Mouse (Mus musculus) midbrain, embryonic 15.5 days (tissue): ENCODE measurements around the gene Ptn. TPM values are rescaled to one million over a fixed set of nuclear protein-coding genes. Genes with fewer than 3 reads are reported as not detected.

Source experiments
- ATAC-seq: fragments of 200-750 bp; cut with Nextera tagmentation; replicated peaks from 2 replicates; pipeline ENCODE4 v1.8.0; 2017; ENCODE audit warnings: moderate TSS enrichment
- H3K27ac ChIP-seq: fragments of 300-500 bp; sonication (generic); 2 replicates; pipeline ENCODE4 v1.5.1; 2015; ENCODE audit warnings: mild to moderate bottlenecking, inconsistent platforms
- H3K27me3 ChIP-seq: fragments of 300-500 bp; sonication (generic); replicated peaks from 2 replicates; pipeline ENCODE4 v1.6.1; 2015; ENCODE audit warnings: inconsistent platforms
- H3K36me3 ChIP-seq: fragments of 300-500 bp; sonication (generic); replicated peaks from 2 replicates; pipeline ENCODE4 v1.6.1; 2015; ENCODE audit warnings: inconsistent platforms
- H3K4me1 ChIP-seq: fragments of 300-500 bp; sonication (generic); 2 replicates; pipeline ENCODE4 v1.6.1; 2015; ENCODE audit warnings: inconsistent platforms
- H3K4me2 ChIP-seq: fragments of 300-500 bp; sonication (generic); 2 replicates; pipeline ENCODE4 v1.6.1; 2015; ENCODE audit warnings: inconsistent platforms, mild to moderate bottlenecking, moderate library complexity
- H3K4me3 ChIP-seq: fragments of 300-500 bp; sonication (generic); 2 replicates; pipeline ENCODE4 v1.5.1; 2015; ENCODE audit warnings: mild to moderate bottlenecking, inconsistent platforms
- H3K9ac ChIP-seq: fragments of 300-500 bp; sonication (generic); 2 replicates; pipeline ENCODE4 v1.6.1; 2015; ENCODE audit warnings: mild to moderate bottlenecking, inconsistent platforms
- H3K9me3 ChIP-seq: fragments of 300-500 bp; sonication (generic); 2 replicates; pipeline ENCODE4 v1.6.1; 2016; ENCODE audit warnings: inconsistent platforms
- WGBS: fragments of 180-500 bp; shearing (Covaris S2); methylation state at CpG from one replicate; pipeline ENCODE4 v1.1.7; 2015; ENCODE audit warnings: mixed read lengths; 5-methylcytosine and 5-hydroxymethylcytosine counted together
- polyA plus RNA-seq: library from polyadenylated mRNA; unstranded; fragments of >200 nt; fragmentation: Nextera tagmentation; extraction: Ambion mirVana; gene quantifications from 2 replicates; pipeline ENCODE4 v1.2.1, GENCODE M21; 2015

Ptn gene
- polyA plus RNA-seq, 1 experiment from 2014 or later: 580 TPM

DNA sequence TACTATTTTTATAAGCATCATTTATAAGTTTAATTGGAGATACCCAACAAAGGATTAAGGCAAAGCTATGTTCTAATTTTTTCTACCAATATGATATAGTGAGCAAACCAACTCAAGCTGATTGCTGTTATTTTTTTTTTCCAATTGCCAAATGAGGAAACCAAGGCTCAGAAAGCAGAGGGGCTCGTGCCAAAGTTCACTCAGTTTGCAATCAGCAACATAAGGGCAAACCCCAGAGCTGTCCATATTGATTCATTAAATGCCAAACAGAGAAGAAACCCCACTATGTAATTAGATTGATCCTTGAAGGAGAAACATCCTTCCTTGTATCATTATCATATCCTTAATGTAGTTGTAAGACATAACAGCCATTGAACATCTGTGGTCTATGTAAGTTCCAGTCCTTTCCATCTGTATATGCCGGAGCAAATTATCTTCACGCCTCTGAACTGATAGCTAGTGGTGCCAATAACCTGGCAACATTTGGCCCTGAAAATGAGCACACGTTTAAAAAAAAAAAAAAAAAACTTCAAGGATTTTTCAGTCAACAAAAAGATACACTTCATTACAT, 24.8 kb upstream of the Ptn start:
- Histone ChIP-seq H3K4me2 (no peak overlapping the region), H3K4me1 (no peaks in the 10 kb centered on the region), H3K36me3 (no peaks in the 10 kb centered on the region), H3K27ac (no peak overlapping the region), H3K9me3 (no peaks in the 10 kb centered on the region), H3K4me3 (no peak overlapping the region), H3K9ac (no peak overlapping the region), H3K27me3 (no peaks in the 10 kb centered on the region)
- ATAC-seq: no peak
- 79% methylated on average over 4 of the region's 4 CpGs for WGBS

DNA sequence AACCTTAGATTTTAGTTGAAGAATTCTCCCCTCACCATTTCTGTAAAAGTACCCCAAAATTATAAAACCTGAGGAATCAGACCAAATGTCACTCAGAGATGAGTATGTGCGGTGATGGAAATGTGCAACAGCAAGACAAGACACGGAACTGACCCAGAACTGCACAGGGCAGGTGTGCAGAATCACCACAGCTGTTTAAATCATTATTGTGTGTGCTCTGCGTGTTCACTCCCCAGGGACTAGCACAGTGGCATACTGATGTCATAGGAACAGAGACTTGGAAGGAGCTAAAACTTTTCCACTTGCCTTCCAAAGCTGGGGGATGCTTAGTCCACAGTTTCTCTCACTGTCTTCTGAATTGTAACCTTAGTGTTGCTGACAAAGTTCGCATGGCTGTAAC, 22.7 kb upstream of the Ptn start:
- Histone ChIP-seq H3K27ac (no peak overlapping the region), H3K9ac (no peak overlapping the region), H3K27me3 (no peaks in the 10 kb centered on the region), H3K36me3 (no peaks in the 10 kb centered on the region), H3K4me2 (no peak overlapping the region), H3K9me3 (no peaks in the 10 kb centered on the region), H3K4me3 (no peak overlapping the region), H3K4me1 (no peaks in the 10 kb centered on the region)
- no peak for ATAC-seq
- WGBS: 80% methylated on average over 4 of the region's 4 CpGs

DNA sequence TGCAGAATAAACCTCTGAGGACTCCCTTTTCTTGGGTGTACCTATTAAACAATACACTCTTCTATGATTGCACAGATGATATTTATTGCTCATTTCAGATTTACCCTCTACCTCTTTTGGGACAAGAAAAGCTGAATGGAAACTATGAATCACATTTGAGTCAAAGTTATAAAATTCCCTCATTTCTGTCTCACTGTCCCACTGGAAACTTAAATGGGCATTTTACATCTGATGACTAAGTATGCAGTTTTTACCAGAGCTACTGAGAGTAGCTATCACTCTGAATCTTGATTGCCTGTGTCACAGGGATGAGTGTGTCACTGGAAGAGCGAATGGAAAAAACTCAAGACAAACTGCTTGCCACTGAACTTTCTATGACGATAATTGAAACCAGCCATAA, 22.2 kb upstream of the Ptn start:
- Histone ChIP-seq H3K27me3 (no peaks in the 10 kb centered on the region), H3K9ac (no peak overlapping the region), H3K4me2 (no peak overlapping the region), H3K9me3 (no peaks in the 10 kb centered on the region), H3K4me1 (no peaks in the 10 kb centered on the region), H3K4me3 (no peak overlapping the region), H3K36me3 (no peaks in the 10 kb centered on the region), H3K27ac (no peak overlapping the region)
- 93% methylated on average over 2 of the region's 2 CpGs for WGBS
- ATAC-seq: no peak

DNA sequence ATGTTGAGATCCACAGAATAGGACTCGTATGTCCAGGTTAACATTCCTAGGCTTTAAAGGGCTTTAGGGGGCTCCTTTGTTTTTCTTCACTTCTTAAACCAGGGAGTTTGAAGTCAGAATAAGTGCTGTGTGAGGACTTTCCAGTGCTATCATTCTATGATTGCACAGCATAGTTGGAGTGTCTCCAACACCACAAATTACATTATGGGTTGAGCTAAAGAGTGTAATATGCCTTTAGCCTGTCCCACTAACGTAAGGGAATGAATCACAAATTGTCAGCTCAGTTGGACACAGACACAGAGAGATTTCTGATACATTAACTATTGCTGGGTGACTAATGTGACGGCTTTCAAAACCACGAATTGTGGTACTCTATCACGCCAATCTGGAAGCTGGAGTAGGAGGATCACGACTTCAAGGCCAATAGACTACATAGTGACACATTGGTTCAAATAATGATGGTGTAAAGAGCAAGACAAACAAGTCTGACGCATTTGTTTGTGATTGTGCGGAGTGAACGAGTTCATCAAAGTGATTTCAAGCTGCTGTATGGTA, 20.4 kb upstream of the Ptn start:
- ATAC-seq: no peak
- WGBS: 91% methylated on average over 9 of the region's 9 CpGs
- H3K9ac ChIP-seq: no peak overlapping the region
- no peaks in the 10 kb centered on the region for H3K4me1 ChIP-seq
- no peaks in the 10 kb centered on the region for H3K27me3 ChIP-seq
- no peak overlapping the region for H3K27ac ChIP-seq
- H3K4me3 ChIP-seq: no peak overlapping the region
- no peaks in the 10 kb centered on the region for H3K36me3 ChIP-seq
- H3K4me2 ChIP-seq: no peak overlapping the region
- H3K9me3 ChIP-seq: no peaks in the 10 kb centered on the region

DNA sequence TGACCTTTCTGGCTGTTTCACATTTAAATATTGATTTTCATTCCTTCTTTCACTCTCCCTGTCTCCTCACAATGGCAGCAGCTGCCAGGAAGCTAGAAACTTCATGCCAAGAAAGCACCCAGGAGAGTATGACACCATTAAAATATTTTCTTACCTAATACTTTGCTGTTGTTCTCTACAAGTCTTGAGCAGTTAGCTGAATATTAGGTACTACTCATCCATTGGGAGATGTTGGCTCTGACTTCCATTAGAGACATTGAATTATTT, 9.7 kb upstream of the Ptn start:
- Histone ChIP-seq H3K36me3 (no peaks in the 10 kb centered on the region), H3K27ac (peak overlapping the region; percentile 69), H3K4me2 (no peak overlapping the region), H3K4me1 (peaks cover 11% of the 10 kb centered on the region; the same call in 1 of the 2 replicates), H3K9ac (no peak overlapping the region), H3K9me3 (no peaks in the 10 kb centered on the region), H3K27me3 (no peaks in the 10 kb centered on the region), H3K4me3 (no peak overlapping the region)
- no peak; the same call in none of the 2 replicates for ATAC-seq

DNA sequence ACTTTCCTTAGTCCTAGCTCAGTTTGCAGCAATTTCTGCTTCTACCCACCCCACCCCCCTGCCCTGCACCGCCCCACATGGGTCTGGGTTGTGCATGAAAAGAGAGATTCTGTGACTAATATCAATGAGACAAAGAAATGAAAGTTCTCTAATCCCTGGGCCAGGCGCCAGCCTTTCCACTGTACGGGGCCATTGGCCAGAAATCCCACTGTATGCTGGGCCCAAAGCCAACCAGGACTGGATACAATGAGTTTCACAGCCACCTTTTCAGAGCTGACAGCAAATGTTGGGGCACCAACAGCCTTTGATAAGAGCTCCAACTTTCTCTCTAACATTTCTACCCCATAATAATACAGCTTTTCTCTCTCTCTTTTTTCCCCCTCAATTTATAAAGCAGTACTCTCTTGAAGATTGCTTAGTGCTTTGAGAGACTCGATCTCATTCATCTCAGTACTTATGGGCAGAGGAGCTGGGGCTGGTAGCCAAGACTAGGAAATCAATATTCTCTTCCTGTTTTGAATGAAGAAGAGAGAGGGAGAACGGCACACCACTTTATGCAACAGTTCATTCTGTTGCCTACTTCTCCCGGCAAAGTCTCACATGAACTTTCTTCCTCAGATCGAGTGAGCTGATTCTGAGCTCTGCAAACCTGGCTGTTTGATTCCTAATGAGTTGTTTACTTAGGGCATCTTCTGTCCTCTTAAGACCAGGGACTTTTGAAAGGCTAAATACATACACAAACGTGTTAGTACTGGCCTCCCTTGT, 9.2 kb upstream of the Ptn start:
- 27% methylated on average over 8 of the region's 8 CpGs for WGBS
- Histone ChIP-seq H3K27ac (peak overlapping the region; percentile 69), H3K4me1 (peaks cover 11% of the 10 kb centered on the region; the same call in 1 of the 2 replicates), H3K9me3 (no peaks in the 10 kb centered on the region), H3K4me2 (no peak overlapping the region), H3K27me3 (no peaks in the 10 kb centered on the region), H3K36me3 (no peaks in the 10 kb centered on the region), H3K9ac (no peak overlapping the region), H3K4me3 (no peak overlapping the region)
- peak; percentile 97 for ATAC-seq

DNA sequence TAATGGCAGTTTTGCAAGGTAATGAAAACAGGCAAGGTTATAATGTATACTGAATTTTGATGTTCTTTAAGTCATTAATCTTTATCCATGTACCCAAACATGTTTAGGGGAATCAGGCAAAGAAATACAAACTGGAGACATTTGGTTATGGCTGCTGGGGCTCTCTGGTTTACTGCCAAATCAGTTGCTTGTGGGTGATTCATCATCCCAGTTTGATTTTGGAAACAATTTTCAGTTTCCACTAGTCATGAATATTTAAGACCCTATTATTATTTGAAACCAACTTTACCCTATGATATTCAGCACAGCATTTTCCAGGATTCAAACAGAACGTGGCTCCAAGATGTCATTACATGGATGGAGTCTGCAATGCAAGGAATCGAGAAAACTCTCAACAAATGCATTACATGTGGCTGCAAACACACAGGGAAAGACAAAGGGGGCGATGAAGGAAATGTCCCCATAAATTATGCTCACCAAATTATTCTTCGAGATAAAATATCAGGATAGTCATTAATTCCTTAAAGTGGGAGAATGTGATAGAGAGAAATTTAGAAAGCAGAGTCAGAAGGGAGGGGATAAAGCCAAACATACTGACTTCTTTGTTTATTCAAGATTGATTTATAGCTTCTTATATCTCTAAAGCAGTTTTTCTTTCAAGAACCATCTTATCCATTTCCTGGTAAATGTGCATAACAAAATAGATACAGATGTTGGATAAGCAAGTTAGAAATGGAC, 8.4 kb upstream of the Ptn start:
- no peak overlapping the region for H3K9ac ChIP-seq
- H3K36me3 ChIP-seq: no peaks in the 10 kb centered on the region
- ATAC-seq: no peak
- no peaks in the 10 kb centered on the region for H3K27me3 ChIP-seq
- no peak overlapping the region for H3K4me3 ChIP-seq
- H3K9me3 ChIP-seq: no peaks in the 10 kb centered on the region
- H3K27ac ChIP-seq: peak overlapping the region; percentile 69
- WGBS: 64% methylated on average over 4 of the region's 4 CpGs
- peaks cover 11% of the 10 kb centered on the region; the same call in 1 of the 2 replicates for H3K4me1 ChIP-seq
- no peak overlapping the region for H3K4me2 ChIP-seq

DNA sequence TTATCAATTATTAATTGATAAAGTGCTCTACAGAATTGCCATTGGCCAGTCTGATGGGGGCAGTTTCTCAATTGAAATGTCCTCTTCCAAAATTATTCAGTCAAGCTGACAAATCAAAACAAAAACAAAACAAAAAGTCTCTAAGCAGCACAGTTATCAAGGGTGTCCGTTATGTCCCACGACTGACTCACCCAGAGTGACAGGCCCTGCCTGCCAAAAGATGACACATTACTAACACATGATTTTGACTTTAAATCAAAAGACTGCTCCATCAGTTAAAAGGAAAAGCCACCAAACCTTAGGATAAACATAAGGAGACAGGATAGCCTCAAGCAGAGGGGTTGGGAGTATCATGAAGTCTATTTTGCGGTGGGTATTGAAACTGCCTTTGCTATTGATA, 6.6 kb upstream of the Ptn start:
- Histone ChIP-seq H3K27me3 (no peaks in the 10 kb centered on the region), H3K27ac (no peak overlapping the region), H3K9ac (no peak overlapping the region), H3K4me1 (peaks cover 11% of the 10 kb centered on the region; the same call in 1 of the 2 replicates), H3K4me3 (no peak overlapping the region), H3K36me3 (no peaks in the 10 kb centered on the region), H3K4me2 (no peak overlapping the region), H3K9me3 (no peaks in the 10 kb centered on the region)
- WGBS: 93% methylated on average over 3 of the region's 3 CpGs
- ATAC-seq: no peak

DNA sequence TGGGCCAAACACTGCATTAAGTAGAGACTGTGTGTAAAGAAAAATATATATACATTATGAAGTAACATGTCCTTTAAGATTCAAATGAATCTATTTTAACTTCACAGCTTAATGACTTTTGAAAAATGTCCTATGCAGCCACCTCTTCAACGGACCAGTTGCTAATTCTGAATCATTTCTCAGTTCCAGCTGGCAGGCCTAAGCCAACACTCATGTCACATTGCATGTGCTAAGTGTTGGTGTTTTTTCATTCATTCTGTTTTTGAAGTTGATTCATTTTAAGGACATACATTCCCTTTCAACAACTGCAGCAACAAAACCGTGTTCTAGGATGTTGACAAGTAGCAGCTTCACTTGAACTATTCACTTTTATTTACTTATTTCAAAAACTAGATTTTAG, 6.0 kb upstream of the Ptn start:
- peaks cover 17% of the 10 kb centered on the region for H3K4me1 ChIP-seq
- H3K9ac ChIP-seq: no peak overlapping the region
- no peaks in the 10 kb centered on the region for H3K9me3 ChIP-seq
- no peaks in the 10 kb centered on the region for H3K36me3 ChIP-seq
- H3K4me3 ChIP-seq: no peak overlapping the region
- no peak overlapping the region for H3K4me2 ChIP-seq
- no peak overlapping the region for H3K27ac ChIP-seq
- 86% methylated on average over 2 of the region's 2 CpGs for WGBS
- ATAC-seq: no peak
- H3K27me3 ChIP-seq: no peaks in the 10 kb centered on the region

DNA sequence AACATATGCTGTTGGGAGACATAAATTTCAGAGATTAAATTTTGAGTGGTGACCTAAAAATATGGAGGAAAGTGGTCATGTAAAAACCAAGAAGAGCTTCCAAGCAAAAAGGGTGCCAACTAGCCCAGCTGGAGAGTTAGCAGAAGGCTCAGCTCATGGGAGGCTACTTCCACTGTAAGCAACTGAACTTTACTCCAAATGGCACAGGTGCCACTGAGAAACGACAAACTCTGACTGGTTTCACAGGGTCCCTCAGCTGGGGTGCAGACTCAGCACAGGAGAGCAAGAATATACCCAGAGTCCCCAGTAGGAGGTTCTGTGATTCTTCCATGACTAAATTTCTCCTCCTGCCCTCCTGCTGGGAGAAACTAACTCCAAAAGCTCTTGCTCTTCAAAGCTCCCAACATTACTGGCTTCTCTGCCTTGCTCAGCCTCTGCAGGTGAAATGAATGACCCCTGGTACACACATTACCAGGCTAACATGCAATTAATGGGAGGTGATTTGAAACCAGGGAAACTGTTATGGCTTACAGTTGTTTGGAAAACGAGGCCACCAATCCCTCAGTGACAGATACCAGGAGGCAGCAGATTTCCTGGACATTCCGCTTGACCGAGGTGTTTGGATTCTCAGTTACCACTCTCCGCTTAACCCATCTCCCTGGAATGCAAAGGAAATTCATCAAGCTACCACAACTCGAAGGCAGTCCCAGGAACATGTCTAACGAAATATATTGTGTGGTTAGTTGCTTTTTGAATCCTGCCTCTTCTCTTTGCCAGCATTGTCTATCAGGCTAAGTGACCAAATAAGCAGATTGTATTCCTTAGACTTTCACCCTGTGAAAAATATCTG, 2.9 kb upstream of the Ptn start:
- Histone ChIP-seq H3K9ac (no peak overlapping the region), H3K4me3 (no peak overlapping the region), H3K27me3 (no peaks in the 10 kb centered on the region), H3K4me2 (no peak overlapping the region), H3K27ac (no peak overlapping the region), H3K9me3 (no peaks in the 10 kb centered on the region), H3K36me3 (no peaks in the 10 kb centered on the region), H3K4me1 (peaks cover 21% of the 10 kb centered on the region)
- 84% methylated on average over 7 of the region's 7 CpGs for WGBS
- no peak for ATAC-seq

DNA sequence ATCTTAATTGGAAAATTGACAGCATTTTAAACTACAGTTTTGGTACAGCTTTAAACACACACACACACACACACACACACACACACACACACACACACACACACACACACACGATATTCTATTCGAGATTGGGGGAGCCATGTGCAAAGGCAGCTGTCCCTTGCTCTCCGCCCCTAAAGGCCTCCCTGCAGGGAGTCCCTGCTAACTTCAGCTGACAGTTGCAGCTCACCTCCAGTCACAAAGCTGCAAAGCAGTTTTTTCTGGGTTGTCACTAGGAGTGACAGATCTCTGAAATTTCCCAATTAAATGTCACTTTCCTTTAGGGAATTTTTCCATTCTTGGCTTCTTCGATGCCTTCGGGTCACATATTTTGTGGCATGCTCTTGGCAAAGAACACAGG, 428 bp upstream of the Ptn start:
- 1% methylated on average over 5 of the region's 5 CpGs for WGBS
- peak; percentile 49; the same call in 1 of the 2 replicates for ATAC-seq

DNA sequence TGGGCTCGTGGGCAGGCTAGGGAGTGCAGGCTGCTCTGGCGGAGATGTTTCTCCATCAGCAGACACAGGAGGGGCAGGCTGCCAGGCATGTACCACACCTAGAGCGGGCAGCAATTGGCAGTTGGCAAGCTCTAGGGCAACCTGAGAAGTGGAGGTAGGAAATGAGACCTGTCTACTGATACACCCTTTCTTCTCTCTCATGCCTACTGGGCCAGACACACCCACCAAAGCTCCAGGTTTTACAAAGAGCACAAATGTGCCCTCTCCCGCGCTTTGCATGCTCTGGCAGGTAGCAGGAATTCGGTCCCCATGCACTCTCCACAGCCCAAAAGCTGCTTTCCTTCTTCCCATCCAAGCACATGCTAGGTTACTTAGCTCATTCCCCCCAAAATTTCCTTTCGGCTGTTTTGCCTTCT, 701 bp downstream of the Ptn start:
- peak overlapping the region; percentile 68 for H3K4me2 ChIP-seq
- H3K36me3 ChIP-seq: no peaks in the 10 kb centered on the region
- WGBS: 3% methylated on average over 7 of the region's 7 CpGs

More for the DNA sequence above, 428 bp upstream of the Ptn start:
- H3K4me3 ChIP-seq: peak overlapping the region; percentile 86
- peaks cover 28% of the 10 kb centered on the region for H3K4me1 ChIP-seq
- no peaks in the 10 kb centered on the region for H3K27me3 ChIP-seq
- no peaks in the 10 kb centered on the region for H3K9me3 ChIP-seq
- peak overlapping the region; percentile 68 for H3K4me2 ChIP-seq
- H3K27ac ChIP-seq: peak overlapping the region; percentile 91
- H3K36me3 ChIP-seq: no peaks in the 10 kb centered on the region
- peak overlapping the region; percentile 79 for H3K9ac ChIP-seq

More for the DNA sequence above, 701 bp downstream of the Ptn start:
- Histone ChIP-seq H3K27me3 (no peaks in the 10 kb centered on the region), H3K9ac (peak overlapping the region; percentile 79), H3K9me3 (no peaks in the 10 kb centered on the region), H3K4me3 (peak overlapping the region; percentile 86), H3K4me1 (peaks cover 28% of the 10 kb centered on the region), H3K27ac (peak overlapping the region; percentile 91)
- ATAC-seq: peak; percentile 76
